Mouse (Mus musculus) heart, embryonic 11.5 days (tissue): Measurements from ENCODE around the gene Plcg1. TPM values are rescaled to one million over a fixed set of nuclear protein-coding genes. Genes with fewer than 3 reads are reported as not detected.

Experiments
- ATAC-seq: fragments of 200-750 bp; cut with Nextera tagmentation; replicated peaks from 2 replicates; pipeline ENCODE4 v1.8.0; 2017; ENCODE audit warnings: moderate library complexity; ENCODE audit not compliant: insufficient number of reproducible peaks, low FRiP score, low TSS enrichment
- H3K27ac ChIP-seq: fragments of 300-500 bp; sonication (generic); 2 replicates; pipeline ENCODE4 v1.5.1; 2014; ENCODE audit warnings: mild to moderate bottlenecking, low read depth, low read length
- H3K27me3 ChIP-seq: fragments of 300-500 bp; sonication (generic); 2 replicates; pipeline ENCODE4 v1.6.1; 2014; ENCODE audit warnings: mild to moderate bottlenecking, low read length, mixed read lengths; ENCODE audit not compliant: control insufficient read depth, insufficient read depth
- H3K36me3 ChIP-seq: fragments of 300-500 bp; sonication (generic); 2 replicates; pipeline ENCODE4 v1.6.1; 2014; ENCODE audit warnings: mild to moderate bottlenecking, low read length, moderate library complexity, mixed read lengths; ENCODE audit not compliant: control insufficient read depth, insufficient read depth
- H3K4me1 ChIP-seq: fragments of 300-500 bp; sonication (generic); 2 replicates; pipeline ENCODE4 v1.6.1; 2014; ENCODE audit warnings: low read length; ENCODE audit not compliant: control insufficient read depth, insufficient read depth
- H3K4me2 ChIP-seq: fragments of 300-500 bp; sonication (generic); 2 replicates; pipeline ENCODE4 v1.6.1; 2014; ENCODE audit warnings: mild to moderate bottlenecking, moderate library complexity
- H3K4me3 ChIP-seq: fragments of 300-500 bp; sonication (generic); 2 replicates; pipeline ENCODE4 v1.5.1; 2014; ENCODE audit warnings: low read depth, low read length
- H3K9ac ChIP-seq: fragments of 300-500 bp; sonication (generic); 2 replicates; pipeline ENCODE4 v1.6.1; 2014; ENCODE audit warnings: mild to moderate bottlenecking, low read depth, low read length, moderate library complexity
- H3K9me3 ChIP-seq: fragments of 300-500 bp; sonication (generic); replicated peaks from 2 replicates; pipeline ENCODE4 v1.6.1; 2016; ENCODE audit warnings: low read length; ENCODE audit not compliant: control insufficient read depth
- WGBS: fragments of 180-500 bp; shearing (Covaris S2); extraction: QIAGEN DNeasy Blood & Tissue Kit; methylation state at CpG from one replicate; pipeline ENCODE4 v1.1.7; 2014; ENCODE audit not compliant: insufficient replicate concordance; 5-methylcytosine and 5-hydroxymethylcytosine counted together
- polyA plus RNA-seq: library from polyadenylated mRNA; unstranded; fragments of >200 nt; fragmentation: Nextera tagmentation; extraction: Ambion mirVana; gene quantifications from 2 replicates; pipeline ENCODE4 v1.2.1, GENCODE M21; 2014

The Plcg1 gene
- polyA plus RNA-seq, 1 experiment from 2014 or later: 31.0 TPM

GRCm38 (mm10) chr2:160760433-160761184 lies 29.5 kb downstream of the Plcg1 start:
- H3K4me1 ChIP-seq: no peaks in the 10 kb centered on the region
- H3K9me3 ChIP-seq: no peaks in the 10 kb centered on the region
- no peak overlapping the region for H3K4me2 ChIP-seq
- no peak overlapping the region for H3K4me3 ChIP-seq
- H3K36me3 ChIP-seq: peaks cover 51% of the 10 kb centered on the region
- 87% methylated on average over 9 of the region's 9 CpGs for WGBS
- no peak for ATAC-seq
- no peaks in the 10 kb centered on the region for H3K27me3 ChIP-seq
- no peak overlapping the region for H3K9ac ChIP-seq
- no peak overlapping the region for H3K27ac ChIP-seq

GRCm38 (mm10) chr2:160763816-160764215 lies 32.7 kb downstream of the Plcg1 start:
- Histone ChIP-seq H3K9ac (no peak overlapping the region), H3K36me3 (peaks cover 35% of the 10 kb centered on the region), H3K27me3 (no peaks in the 10 kb centered on the region), H3K4me1 (no peaks in the 10 kb centered on the region), H3K4me3 (no peak overlapping the region), H3K27ac (no peak overlapping the region), H3K9me3 (no peaks in the 10 kb centered on the region), H3K4me2 (no peak overlapping the region)
- WGBS: 77% methylated on average over 3 of the region's 3 CpGs
- ATAC-seq: no peak

- H3K4me3 ChIP-seq: no peak overlapping the region
- no peaks in the 10 kb centered on the region for H3K27me3 ChIP-seq
- H3K4me2 ChIP-seq: no peak overlapping the region
- ATAC-seq: no peak
- no peaks in the 10 kb centered on the region for H3K4me1 ChIP-seq
- H3K36me3 ChIP-seq: peaks cover 30% of the 10 kb centered on the region
- H3K27ac ChIP-seq: no peak overlapping the region
- 84% methylated on average over 2 of the region's 2 CpGs for WGBS
- H3K9me3 ChIP-seq: no peaks in the 10 kb centered on the region
- no peak overlapping the region for H3K9ac ChIP-seq
Measured at GRCm38 (mm10) chr2:160764386-160764785, 33.3 kb downstream of the Plcg1 start.

GRCm38 (mm10) chr2:160765096-160765495 lies 34.0 kb downstream of the Plcg1 start:
- H3K36me3 ChIP-seq: peaks cover 22% of the 10 kb centered on the region
- no peak for ATAC-seq
- H3K4me2 ChIP-seq: no peak overlapping the region
- no peaks in the 10 kb centered on the region for H3K9me3 ChIP-seq
- H3K27ac ChIP-seq: no peak overlapping the region
- H3K4me1 ChIP-seq: no peaks in the 10 kb centered on the region
- WGBS: 73% methylated on average over 3 of the region's 3 CpGs
- H3K27me3 ChIP-seq: no peaks in the 10 kb centered on the region
- H3K4me3 ChIP-seq: no peak overlapping the region
- no peak overlapping the region for H3K9ac ChIP-seq

GRCm38 (mm10) chr2:160766371-160766771 lies 35.3 kb downstream of the Plcg1 start:
- Histone ChIP-seq H3K9ac (no peak overlapping the region), H3K27me3 (no peaks in the 10 kb centered on the region), H3K4me1 (no peaks in the 10 kb centered on the region), H3K4me2 (no peak overlapping the region), H3K4me3 (no peak overlapping the region), H3K36me3 (peaks cover 17% of the 10 kb centered on the region), H3K27ac (no peak overlapping the region), H3K9me3 (no peaks in the 10 kb centered on the region)
- WGBS: 70% methylated on average over 5 of the region's 5 CpGs
- no peak for ATAC-seq

GRCm38 (mm10) chr2:160767201-160767600 lies 36.1 kb downstream of the Plcg1 start:
- no peaks in the 10 kb centered on the region for H3K27me3 ChIP-seq
- no peak overlapping the region for H3K27ac ChIP-seq
- no peak overlapping the region for H3K4me2 ChIP-seq
- 88% methylated on average over 2 of the region's 2 CpGs for WGBS
- no peaks in the 10 kb centered on the region for H3K9me3 ChIP-seq
- no peak overlapping the region for H3K4me3 ChIP-seq
- H3K9ac ChIP-seq: no peak overlapping the region
- no peak for ATAC-seq
- no peaks in the 10 kb centered on the region for H3K4me1 ChIP-seq
- H3K36me3 ChIP-seq: peaks cover 9% of the 10 kb centered on the region

GRCm38 (mm10) chr2:160768097-160768695 lies 37.1 kb downstream of the Plcg1 start:
- no peaks in the 10 kb centered on the region for H3K9me3 ChIP-seq
- no peak overlapping the region for H3K27ac ChIP-seq
- no peak overlapping the region for H3K9ac ChIP-seq
- H3K4me2 ChIP-seq: no peak overlapping the region
- H3K4me3 ChIP-seq: no peak overlapping the region
- no peak for ATAC-seq
- H3K4me1 ChIP-seq: no peaks in the 10 kb centered on the region
- WGBS: 71% methylated on average over 4 of the region's 4 CpGs
- no peaks in the 10 kb centered on the region for H3K27me3 ChIP-seq
- peaks cover 5% of the 10 kb centered on the region; the same call in 1 of the 2 replicates for H3K36me3 ChIP-seq

- ATAC-seq: 0 out of 2 replicates have a peak, but pooled peaks have one; percentile 19
- peaks cover 5% of the 10 kb centered on the region; the same call in 1 of the 2 replicates for H3K36me3 ChIP-seq
- no peaks in the 10 kb centered on the region for H3K4me1 ChIP-seq
- H3K9ac ChIP-seq: no peak overlapping the region
- no peak overlapping the region for H3K27ac ChIP-seq
- no peak overlapping the region for H3K4me3 ChIP-seq
- WGBS: 94% methylated on average over 2 of the region's 2 CpGs
- no peaks in the 10 kb centered on the region for H3K9me3 ChIP-seq
- no peaks in the 10 kb centered on the region for H3K27me3 ChIP-seq
- H3K4me2 ChIP-seq: no peak overlapping the region
Measured at GRCm38 (mm10) chr2:160768997-160769396, 37.9 kb downstream of the Plcg1 start.

- no peaks in the 10 kb centered on the region for H3K4me1 ChIP-seq
- H3K9ac ChIP-seq: no peak overlapping the region
- no peaks in the 10 kb centered on the region for H3K27me3 ChIP-seq
- no peak overlapping the region for H3K4me2 ChIP-seq
- no peak overlapping the region for H3K27ac ChIP-seq
- peaks cover 5% of the 10 kb centered on the region; the same call in 1 of the 2 replicates for H3K36me3 ChIP-seq
- no peak for ATAC-seq
- no peaks in the 10 kb centered on the region for H3K9me3 ChIP-seq
- H3K4me3 ChIP-seq: no peak overlapping the region
Measured at GRCm38 (mm10) chr2:160770409-160770808, 39.3 kb downstream of the Plcg1 start.
